Mouse (Mus musculus) B cell, adult 2 months (primary cell): ENCODE measurements around the gene Catsperg1.
"Not testable (repeated sequence)": the region's sequence is repeated elsewhere in the genome, so short reads cannot be mapped to it uniquely, and the experiment has no call there.

Experiments used
- DNase-seq, 2 experiments: peaks; one replicate each; pipeline ENCODE4 v3.0.0; 2022

Gene Catsperg1

DNA sequence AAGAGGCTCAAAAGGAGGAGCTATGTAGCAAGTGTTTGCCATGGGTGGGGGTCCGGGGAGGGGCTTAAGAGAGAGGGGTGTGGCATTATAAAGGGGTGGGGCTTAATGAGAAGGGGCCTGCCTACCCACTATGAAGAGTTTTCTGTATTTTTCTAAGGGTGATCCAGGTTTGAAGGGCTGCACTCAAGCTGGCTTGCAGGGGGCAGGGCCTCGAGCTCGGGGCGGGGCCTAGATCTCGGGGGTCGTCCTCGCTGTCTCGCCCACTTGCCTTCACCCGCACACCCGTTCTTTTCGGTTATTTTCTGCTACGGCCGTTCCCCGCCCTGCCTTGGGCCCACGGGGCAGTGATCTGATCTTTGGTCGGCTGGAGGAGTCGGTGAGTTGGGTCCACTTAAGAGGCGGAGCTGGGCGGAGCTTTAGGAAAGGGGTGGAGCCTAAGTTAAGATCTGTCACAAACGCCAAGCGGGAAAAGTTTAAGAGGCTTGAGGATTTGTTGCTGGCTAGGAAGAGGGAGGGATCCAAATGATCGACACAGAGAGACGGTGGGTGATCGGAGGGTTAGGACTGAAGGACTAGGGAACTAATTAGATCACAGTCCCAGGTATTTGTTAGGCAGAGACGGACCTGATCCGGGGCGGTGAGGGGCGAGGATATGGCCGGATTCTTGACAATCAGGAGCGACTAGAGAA is 43.6 kb downstream of the Catsperg1 start, which contains the start of the genes Ggn and Spred3:
Gene Ggn (plus strand): TSS at position 145 of the 689 bp plus-strand sequence.
Gene Spred3 (minus strand): TSS at position 346 of the 689 bp plus-strand sequence.
- peak; percentile 61 to 62 for DNase-seq

DNA sequence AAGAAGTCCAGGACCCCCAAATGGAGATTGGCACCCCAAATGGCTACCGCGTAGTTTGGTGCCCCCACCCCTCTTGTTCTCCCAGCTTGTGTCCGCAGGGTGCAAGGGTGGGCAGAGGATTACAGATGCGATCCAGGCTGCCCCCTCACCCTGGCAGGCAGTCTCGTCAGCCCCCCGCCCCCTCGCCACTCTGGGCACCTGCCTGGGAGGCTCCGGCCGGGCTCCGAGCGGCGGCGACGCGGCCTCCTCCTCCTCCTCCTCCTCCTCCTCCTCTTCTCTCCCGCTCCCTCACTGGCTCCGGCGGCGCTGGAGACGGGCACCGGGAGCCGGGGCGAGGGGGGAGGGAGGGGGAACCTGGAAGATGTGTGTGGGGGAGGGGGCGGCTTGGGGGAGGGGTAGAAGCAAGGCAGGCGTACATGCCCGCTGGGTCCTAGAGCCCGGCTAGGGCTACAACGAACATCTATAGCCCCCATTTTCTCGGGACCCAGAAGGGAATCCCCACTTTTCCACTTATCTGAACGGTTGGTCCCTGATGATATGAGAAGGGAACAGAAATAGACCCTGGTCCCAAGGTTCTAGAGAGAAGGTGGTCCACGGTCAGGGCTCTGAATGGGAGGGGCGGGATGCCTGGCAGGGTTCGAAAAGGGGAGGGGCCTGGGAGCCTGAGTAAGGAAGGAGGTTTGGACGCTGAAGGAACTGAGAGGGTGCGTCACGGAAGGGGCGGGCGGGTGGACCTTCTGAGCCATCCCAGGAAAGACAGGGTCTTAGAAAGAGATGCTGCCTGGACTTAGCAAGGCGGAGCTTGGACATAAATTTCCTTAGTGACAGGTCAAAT is 44.4 kb downstream of the Catsperg1 start:
- DNase-seq, result peak in 1 of 2 experiments; percentile 28

DNA sequence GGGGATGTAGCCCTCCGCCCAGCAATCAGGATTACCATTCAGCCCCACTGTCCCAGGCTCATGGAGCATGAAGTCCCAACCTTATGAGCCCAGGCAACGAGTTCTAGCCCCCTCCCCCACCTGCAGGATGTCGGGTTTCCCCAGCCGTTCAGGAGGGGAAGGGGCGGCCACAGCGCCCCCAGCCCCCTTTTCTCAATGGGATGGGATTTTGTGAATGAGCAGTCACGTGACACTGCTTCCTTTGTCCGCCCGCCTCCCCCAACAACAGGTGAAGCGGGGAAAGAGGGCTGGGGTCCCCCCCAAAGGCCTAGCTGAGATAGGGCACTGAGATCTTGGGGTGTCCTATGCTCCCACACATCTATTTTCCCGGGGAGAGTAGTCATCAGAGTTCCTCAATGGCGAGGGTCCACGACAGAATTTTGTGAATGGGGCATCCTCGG is 45.0 kb downstream of the Catsperg1 start:
- no peak for DNase-seq

DNA sequence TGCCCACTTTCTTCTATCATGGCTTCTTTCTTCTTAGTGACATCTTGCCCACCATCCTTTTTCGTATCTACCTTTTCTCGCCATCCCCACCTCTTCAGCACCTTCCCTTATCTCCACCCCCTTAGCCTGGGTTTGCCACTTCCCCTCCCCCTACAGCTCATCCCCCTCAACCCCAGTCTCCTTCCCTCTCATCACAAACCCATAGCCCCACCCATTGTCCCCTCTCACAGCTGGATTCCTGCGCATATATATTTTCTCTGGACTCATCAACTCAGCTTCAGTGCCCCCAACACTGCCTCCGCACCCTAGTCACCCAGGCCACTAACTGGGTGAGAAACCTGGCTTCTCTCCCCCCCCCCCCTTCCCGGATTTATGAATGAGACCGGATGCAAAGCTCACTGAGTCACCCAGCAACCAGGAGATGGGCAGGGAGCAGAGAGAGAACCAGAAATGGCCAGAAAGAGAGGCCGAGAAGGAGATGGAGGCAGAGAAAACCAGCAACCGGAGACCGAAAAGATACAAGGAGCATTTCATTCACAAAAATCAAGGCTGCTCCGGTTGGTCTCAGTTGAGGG is 45.6 kb downstream of the Catsperg1 start:
- DNase-seq, result no peak

DNA sequence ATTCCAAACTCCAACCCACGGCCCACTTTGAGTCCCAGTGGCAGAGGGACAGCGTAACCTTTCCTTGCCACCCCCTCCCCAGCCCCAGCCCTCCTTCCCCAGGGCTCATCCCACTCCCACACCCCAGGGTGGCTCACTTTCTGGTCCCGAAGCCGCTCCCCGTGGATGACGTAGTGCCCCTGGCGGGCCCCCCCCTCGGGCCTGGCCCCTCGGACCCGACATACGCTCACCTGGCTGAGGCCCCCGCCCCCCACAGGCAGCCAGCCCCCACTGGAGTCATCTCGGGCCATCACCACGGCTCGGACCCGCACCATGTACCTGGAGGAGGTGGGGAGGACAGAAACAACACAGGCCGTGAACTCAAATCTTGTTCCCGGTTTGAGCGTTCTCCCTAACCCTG is 46.2 kb downstream of the Catsperg1 start:
- DNase-seq, result no peak

DNA sequence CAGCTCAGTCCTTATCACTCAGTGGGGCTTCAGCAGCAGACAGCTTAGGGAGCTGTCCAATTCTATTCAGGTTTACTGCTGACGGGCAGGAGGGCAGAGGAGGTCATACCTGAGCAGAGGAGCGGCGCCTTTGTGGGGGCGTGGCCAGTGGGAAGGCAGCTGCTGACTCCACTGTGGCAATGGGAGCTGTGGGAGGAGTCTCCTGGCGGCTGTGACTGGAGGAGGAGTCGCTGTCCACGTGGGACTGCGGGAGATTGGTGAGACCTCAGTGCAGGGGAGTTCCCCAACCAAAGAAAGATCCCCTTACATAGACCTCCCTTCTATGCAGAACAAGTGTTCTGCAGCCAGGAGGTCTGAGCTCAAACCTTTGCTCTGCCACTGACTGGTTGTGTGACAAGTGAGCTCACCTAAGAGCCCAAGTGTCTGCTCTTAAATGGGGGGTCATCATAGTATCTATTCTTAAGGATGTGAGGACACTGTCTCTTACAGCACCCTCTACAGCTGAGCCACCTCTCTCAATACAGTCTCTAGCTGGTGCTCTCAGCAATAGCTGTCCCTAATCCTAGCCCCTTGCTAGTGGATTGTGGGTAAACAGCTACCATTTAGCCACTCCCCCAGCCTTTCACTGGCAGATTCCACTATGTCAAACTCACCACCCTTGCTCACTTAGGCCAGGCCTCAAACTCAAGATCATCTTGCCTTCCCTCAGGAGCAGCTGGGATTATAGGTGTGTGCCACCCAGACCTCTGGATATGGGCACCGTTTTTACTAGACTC is 50.9 kb downstream of the Catsperg1 start:
- DNase-seq, result peak; percentile 55 to 56

DNA sequence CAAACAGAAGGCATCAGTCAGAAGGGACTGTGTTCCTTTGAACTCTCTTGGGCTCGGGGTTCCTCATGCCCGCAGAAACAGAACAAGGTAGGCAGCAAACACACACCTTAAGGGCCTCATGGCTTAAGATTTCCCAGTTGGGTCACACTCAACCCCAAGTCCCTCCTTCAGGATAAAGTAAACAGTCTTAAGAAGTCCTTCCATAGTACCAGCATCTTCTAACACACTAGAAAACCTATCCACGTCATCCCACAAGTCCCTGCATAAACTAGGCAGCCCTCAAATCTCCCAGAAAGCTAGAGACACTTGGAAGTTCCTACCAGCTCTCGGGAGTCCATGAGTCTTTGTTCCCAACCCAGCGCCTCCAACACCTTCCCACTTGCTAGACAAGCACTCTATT is 51.5 kb downstream of the Catsperg1 start:
- no peak for DNase-seq

DNA sequence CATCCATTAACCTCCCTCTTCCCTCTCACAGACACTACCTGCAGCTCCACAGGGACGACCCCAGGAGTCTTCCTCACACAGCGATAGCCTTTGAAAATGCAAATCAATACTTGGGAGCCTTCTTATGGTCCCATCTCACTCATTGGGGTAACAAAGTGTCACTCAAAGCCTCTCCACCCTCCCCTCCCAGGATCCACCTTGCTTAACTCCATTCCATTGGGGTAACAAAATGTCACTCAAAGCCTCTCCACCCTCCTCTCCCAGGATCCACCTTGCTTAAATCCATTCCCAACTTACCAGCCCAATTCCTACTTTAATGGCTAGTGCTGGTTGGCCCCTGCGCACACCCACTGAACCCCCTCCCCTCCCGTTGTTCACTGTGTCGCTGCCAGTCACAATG is 55.6 kb downstream of the Catsperg1 start:
- DNase-seq, result no peak

DNA sequence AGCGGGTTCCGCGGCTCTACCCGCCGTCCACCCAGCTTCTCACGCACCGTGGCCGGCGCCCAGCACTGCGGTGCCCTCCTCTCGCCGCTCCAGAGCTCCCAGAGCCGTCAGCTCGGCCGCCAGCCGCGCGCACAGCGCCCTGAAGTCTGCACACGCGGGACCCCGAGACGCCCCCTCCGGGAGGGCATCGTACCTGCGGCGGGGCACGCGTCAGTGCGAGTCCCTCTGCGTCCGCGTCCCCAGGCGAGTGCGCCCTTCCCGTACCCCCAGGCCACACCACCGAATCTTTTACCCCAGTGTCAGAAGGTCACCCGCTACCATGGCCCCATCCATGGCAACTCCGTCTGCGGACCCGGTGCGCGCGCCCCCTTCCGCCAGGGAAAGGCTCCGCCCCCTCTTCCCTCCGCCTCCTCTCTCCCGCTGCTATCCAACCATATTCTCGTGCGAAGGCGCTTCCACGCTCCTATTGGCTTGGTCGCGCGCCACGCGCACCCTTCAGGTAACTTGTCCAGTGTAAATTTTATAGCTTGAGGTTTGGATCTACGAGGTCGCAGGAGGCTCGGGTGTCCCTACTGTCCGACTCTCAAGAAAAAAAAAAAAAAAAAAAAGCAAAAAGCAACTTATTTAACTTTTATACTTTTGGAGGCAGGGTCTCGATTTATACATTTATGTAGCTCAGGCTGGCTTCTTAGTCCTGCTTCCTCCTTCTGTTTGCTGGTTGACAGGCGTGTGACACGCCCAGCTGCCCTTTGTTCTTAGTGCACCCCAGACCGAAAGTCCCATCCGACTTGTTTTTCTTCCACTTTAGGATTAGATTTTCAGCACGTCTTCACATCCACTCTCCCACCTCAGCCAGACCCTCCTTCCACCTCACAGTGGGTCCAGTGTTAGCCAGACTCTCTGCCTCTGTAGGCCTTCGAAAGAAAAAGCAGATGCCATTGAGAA is 57.7 kb downstream of the Catsperg1 start, which contains the start of gene Fam98c:
Gene Fam98c (minus strand): TSS at position 397 of the 945 bp plus-strand sequence.
- peak; percentile 70 to 72 for DNase-seq

DNA sequence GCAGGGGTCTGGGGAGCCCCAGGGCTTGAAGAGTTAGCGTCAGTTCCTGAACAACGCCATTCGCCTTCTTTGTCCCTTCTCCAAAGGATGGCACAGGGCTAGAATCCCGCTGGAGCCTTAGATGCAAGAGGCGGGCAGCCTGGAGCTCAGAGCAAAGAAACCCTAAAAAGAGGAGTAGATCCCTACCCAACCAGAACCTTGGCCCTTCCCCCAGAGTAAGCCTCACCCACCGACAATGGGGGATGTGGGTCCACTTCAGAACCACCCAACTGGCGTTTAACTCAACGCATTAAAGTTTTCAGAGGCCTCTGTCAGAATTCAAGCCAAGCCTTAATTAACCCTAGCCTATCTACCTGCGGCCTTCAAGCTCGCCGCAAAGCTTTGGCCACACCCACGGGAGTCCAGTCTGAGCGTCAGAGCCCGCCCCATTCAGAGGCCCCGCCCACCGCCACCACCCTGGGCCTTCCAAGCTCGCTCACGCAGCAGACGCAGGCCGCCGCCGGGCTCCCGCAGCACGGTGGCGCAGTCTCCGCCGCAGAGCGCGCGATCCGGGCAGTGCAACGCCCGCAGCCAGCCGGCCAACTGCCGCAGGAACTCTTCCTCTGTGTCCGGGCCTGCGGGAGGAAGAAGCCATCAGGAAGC is 58.5 kb downstream of the Catsperg1 start:
- peak; percentile 91 for DNase-seq

DNA sequence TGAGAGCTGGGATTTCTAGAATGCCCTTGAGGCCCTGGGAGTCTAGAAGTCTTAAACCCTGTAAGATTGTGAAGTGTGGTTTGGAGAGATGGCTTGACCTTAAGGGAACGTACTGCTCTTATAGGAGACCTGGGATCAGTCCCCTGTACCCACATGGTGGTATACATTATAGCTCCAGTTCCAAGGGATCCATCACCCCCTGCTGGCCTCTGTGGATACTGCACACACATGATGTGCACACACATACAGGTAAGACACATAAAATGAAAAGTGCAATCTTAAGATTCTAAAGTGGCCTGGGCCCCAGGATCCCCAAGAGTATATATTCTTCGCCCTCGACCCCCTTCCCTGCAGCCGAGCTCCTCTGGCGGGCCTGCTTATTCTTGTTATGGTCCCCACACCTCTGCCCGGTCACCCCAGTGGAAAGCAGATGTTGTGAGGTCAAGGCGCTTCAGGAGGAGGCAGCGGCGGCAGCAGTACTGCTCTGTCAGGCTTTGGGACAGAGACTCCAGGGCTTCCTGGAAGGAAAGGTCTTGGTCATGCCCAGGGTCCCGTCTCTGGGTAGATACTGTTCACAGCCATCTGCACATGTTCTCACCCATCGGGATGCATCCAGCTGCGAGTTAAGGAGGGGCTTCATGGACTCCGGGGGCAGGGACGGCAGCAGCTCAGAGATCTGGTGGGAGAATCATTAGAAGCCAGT is 59.7 kb downstream of the Catsperg1 start:
- peak; percentile 49 to 52 for DNase-seq

DNA sequence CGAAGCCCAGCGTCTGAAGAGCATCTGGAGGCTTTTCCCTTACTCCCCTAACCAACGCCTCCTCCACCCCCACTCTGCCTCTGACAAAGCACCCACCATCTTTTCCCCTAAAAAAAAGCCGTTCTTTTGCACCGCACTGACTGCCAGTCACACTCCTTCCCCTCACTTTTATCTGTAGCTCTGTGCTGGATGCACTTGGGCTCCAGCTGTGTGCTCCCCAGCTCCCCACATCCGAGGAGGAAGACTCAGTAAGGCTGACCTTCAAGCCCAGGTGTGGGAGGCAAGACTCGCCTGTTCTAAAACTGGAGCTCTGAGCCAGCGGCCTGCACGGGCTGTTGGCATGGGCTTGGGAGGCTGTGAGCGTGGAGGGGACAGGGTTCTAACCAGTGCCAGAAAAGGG is 62.3 kb downstream of the Catsperg1 start:
- DNase-seq, result no peak

DNA sequence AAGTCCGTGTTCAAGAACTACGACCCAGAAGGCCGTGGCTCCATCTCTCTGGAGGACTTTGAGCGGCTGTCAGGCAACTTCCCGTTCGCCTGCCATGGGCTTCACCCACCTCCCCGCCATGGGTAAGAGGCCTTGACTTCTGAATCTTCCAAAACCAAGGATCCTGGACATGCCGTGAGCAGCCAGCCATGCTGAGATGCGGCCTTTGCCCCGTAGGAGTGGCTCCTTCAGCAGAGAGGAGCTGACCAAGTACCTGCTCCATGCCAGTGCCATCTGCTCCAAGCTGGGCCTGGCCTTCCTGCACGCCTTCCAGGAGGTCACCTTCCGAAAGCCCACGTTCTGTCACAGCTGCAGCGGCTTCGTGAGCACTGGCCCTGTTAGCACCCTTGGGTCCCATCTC is 65.1 kb downstream of the Catsperg1 start:
- DNase-seq, result no peak

DNA sequence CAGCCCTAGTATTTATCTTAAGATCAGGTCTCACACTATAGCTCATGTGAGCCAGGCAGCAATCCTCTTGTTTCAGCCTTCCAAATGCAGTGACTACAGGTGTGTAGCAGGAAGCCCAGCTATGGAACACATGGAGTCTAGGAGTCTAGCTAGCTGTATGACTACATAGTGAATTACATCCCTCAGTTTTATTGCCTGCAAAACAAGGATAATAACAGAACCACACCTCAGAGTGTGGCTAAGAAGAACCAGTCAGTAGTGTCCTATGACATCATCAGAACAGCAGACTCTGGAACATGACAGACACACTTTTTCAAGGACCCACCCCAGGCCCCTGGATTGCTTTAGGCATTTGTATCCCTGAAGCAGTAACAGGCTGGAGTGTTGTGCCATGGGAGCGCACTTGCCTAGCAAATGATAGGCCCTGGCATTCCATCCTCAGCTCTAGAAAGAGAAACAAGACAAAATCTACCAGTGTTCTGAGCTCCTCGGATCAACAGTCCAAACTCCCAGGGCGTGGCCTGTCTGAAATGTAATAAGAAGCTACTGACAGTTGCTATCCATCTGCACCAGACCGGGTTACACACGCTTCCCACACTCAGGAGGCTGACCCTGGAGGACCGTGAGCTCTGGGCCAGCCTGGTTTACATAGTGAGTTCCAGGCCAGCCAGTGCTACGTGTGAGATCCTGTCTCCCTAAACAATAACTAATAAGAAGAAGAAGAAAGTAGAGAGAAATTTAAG is 67.0 kb downstream of the Catsperg1 start:
- no peak for DNase-seq

DNA sequence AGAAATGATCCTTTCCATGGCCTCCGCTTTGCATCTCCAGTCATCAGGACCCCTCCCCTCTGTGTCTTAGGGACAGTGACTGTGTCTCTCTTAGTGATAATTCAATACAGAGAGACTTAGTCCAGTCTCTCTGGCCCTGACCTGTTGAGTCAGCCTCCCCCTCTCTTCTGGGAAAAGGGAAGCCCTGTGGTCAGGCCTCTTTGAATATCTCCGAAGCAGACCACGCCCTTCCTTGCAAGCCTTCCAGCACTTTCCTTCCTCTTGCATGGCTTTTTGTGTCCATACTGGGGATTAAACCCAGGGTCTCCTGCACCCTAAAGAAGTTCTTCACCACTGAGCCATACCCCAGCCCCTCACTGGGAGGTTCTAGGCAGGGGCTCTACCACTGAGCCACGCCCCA is 69.8 kb downstream of the Catsperg1 start:
- DNase-seq, result no peak

DNA sequence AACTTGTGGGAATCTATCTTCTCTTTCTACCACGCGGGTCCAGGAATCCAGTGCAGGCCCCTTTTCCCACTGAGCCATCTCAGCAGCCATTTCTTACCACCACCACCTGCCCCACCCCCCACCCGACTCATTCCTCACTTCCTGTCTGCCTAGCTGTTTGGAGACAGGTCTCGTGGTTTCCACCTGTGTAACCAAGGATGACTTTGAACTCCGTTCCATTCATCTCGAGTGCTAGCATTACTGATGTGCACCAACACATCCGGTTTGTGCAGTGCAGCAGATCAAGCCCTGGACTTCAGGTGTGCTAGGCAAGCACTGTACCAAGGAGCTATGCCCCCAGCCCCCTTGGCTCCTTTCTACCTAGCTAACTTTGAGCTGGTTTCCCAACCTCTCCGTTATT is 72.4 kb downstream of the Catsperg1 start:
- no peak for DNase-seq

DNA sequence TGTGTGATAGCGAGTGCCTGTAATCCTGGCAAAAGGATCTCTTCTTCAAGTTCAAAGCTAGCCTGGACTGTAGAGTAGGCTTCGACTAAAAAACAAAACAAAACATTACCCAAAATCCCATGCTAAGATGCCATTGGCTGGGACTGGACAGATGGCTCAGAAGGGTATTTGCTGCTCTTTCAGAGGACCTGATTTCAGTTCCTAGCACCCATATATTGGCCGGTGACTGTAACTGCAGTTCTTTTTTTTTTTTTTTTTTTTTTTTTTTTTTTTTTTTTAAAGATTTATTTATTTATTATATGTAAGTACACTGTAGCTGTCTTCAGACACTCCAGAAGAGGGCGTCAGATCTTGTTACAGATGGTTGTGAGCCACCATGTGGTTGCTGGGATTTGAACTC is 74.6 kb downstream of the Catsperg1 start:
- DNase-seq, result not testable (repeated sequence)

DNA sequence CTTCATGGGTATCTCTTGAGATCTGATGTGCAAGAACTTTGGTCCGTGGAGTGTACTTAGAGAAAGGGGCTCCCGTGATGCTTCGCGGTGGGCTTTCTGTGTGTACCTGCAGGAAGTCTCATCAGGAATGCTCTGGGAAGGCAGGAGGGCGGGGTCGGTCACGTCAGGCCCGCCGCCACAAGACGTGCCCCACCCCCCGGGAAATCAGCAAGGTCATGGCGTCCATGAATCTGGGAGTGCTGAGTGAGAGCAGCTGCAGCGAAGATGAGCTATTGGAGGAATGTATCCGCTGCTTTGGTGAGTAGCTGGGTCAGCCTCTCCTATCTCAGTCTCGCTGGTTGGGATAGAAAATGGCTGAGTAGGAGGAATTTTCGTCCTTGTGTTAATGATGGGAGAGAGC is 76.4 kb downstream of the Catsperg1 start:
- no peak for DNase-seq

DNA sequence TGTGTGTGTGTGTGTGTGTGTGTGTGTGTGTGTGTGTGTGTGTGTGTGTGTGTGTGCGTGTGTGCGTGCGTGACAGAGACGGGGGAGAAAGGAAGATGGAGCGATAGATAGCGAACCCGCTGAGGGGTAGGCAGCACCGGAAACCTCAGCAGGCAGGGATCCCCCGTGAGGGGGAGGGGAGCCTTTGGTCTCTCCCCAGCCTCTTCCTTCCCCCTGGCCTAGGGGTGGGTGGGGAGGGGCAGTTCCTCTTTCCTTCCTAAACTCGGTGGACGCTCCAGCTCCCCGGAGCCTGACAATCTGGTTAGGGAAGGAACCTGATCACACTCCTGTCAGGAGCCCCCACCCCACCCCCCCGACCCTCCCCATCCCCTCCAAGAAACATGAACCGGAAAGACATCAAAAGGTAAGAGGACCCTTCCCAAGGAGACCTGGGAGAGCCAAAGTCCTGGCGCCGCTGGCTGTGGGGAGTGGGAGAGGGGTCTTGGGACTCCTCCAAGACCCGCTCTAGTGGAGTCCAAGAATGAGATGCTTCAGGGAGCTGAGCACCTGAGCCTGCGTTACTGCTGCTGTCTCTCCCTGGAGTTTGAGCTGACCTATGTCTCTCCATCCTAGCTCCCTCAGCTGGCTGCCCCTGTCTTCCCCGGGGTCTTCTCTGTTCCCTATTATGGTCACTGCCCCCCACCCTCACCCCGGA is 79.0 kb downstream of the Catsperg1 start, which contains the start of gene Rasgrp4:
Gene Rasgrp4 (plus strand): TSS at position 159 of the 694 bp plus-strand sequence.
- peak; percentile 71 to 75 for DNase-seq
